Mouse (Mus musculus) cerebellum, postnatal 14 days (tissue): ENCODE measurements around the gene Tbx1.
A peak's percentile ranks its signal among the peaks of the same experiment; 100 is the strongest.

ENCODE experiments used
- DNase-seq, 2 experiments: peaks; one replicate each; pipeline ENCODE4 v3.0.0; 2021; ENCODE audit warnings: mixed read lengths in 2 of 2

Tbx1 gene

GRCm38 (mm10) chr16:18586906-18587546 is 3.4 kb downstream of the Tbx1 start:
- no peak for DNase-seq

GRCm38 (mm10) chr16:18586076-18586905 is 4.2 kb downstream of the Tbx1 start:
- DNase-seq, result no peak

GRCm38 (mm10) chr16:18585676-18586075 is 4.8 kb downstream of the Tbx1 start:
- no peak for DNase-seq

GRCm38 (mm10) chr16:18584901-18585510 is 5.5 kb downstream of the Tbx1 start:
- DNase-seq, result no peak

GRCm38 (mm10) chr16:18583673-18584357 is 6.7 kb downstream of the Tbx1 start:
- no peak for DNase-seq

GRCm38 (mm10) chr16:18583169-18583568 is 7.3 kb downstream of the Tbx1 start:
- DNase-seq, result no peak

- DNase-seq, result no peak
These were observed 7.9 kb downstream of the Tbx1 start for GRCm38 (mm10) chr16:18582426-18583148.

- DNase-seq, result peak; percentile 24 to 31
These were observed 8.8 kb downstream of the Tbx1 start for GRCm38 (mm10) chr16:18581623-18582205.

- DNase-seq, result no peak
These were observed 9.3 kb downstream of the Tbx1 start for GRCm38 (mm10) chr16:18581050-18581622.

- no peak for DNase-seq
These were observed 10.1 kb downstream of the Tbx1 start for GRCm38 (mm10) chr16:18580389-18580788.

GRCm38 (mm10) chr16:18577599-18578160 is 12.8 kb downstream of the Tbx1 start:
- no peak for DNase-seq

GRCm38 (mm10) chr16:18577071-18577470 is 13.4 kb downstream of the Tbx1 start:
- peak in 1 of 2 experiments; percentile 62 for DNase-seq

GRCm38 (mm10) chr16:18574196-18574595 is 16.3 kb downstream of the Tbx1 start:
- DNase-seq, result no peak

- DNase-seq, result no peak
These were observed 21.9 kb downstream of the Tbx1 start for GRCm38 (mm10) chr16:18568599-18568998.

- no peak for DNase-seq
These were observed 26.0 kb downstream of the Tbx1 start for GRCm38 (mm10) chr16:18564472-18564871.

GRCm38 (mm10) chr16:18556461-18556860 is 34.0 kb downstream of the Tbx1 start:
- no peak for DNase-seq

- no peak for DNase-seq
These were observed 35.1 kb downstream of the Tbx1 start for GRCm38 (mm10) chr16:18555235-18555935.

GRCm38 (mm10) chr16:18554721-18555120 is 35.8 kb downstream of the Tbx1 start:
- no peak for DNase-seq

- no peak for DNase-seq
These were observed 38.3 kb downstream of the Tbx1 start for GRCm38 (mm10) chr16:18552106-18552710.

GRCm38 (mm10) chr16:18551604-18552003 is 38.9 kb downstream of the Tbx1 start:
- DNase-seq, result no peak
